Mouse (Mus musculus): Measurements from ENCODE around the gene Atg9b. TPM values are rescaled to one million over a fixed set of nuclear protein-coding genes. Genes with fewer than 3 reads are reported as not detected.

Gene Atg9b
- polyA plus RNA-seq, 1 experiment from 2014 or later, result 0.57 TPM

DNA sequence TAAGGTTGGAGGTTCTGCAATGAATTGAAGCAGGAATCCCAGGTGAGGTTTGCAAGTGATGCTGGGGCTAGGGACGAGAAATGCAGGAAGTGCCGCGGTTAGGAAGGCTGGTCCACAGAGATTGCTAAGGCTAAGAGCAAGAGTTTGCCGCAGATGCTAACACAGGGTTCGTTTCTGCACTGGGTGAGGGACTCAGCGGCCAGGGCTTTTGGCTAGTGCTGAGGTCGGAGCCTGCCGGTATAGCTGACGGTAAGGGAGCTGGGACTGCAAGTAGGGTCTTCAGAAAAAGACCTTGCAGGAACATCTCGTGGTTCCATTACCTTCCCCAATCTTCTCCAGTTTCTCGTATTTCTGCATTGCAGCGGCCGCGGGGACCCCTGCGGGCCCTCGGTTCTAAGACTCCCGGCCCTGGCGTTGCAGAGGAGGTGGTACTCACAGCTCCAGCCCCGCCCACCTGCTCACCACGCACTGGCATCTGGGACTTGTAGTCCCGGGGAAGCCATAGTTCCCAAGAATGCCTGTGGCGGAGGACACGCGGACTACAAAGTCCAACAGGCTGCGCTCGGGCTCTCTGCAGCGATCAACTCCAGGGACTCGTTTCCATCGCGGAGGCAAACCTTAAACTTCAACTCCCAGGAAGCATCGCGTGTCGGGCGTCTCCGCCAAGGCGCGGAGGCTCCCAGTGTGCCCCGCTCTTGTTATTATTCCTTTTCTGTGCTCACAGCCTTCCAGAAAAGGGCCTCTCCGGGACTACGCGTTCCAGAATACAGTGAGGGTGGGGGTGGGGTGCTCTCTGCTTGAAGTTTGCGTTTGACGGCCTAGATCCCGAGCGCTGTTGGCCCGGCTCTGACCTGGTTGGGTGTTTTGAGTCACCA lies 31.4 kb upstream of the Atg9b start, which contains the start of the genes Cdk5 and Slc4a2:
TSS of gene Cdk5 (minus strand) at position 402 of the 875 bp plus-strand sequence.
TSS of gene Slc4a2 (plus strand) at position 709 of the 875 bp plus-strand sequence.
- ATAC-seq, result peak; percentile 97
- Histone ChIP-seq H3K27ac (peak within 1 kb of the TSS; percentile 92), H3K4me3 (peak within 1 kb of the TSS; percentile 61), H3K36me3 (ENCODE audit: poor library complexity, severe bottlenecking) (peaks cover 34% of the 10 kb centered on the region), H3K27me3 (peaks cover 5% of the 10 kb centered on the region; the same call in 1 of the 2 replicates), H3K4me2 (peak within 1 kb of the TSS; percentile 89), H3K9ac (peak within 1 kb of the TSS; percentile 83), H3K9me3 (replicated peaks) (no peaks in the 10 kb centered on the region), H3K4me1 (peaks cover 56% of the 10 kb centered on the region)
- WGBS, result under 1% methylated on average over 46 of the region's 46 CpGs

- H3K36me3 ChIP-seq (ENCODE audit: poor library complexity, severe bottlenecking), result peaks cover 37% of the 10 kb centered on the region
- ATAC-seq, result no peak
- 79% methylated on average over 9 of the region's 9 CpGs for WGBS
- no peak overlapping the region for H3K4me2 ChIP-seq
- 0 out of 2 replicates have a peak, but pooled peaks cover 7% of the 10 kb centered on the region for H3K27me3 ChIP-seq
- no peaks in the 10 kb centered on the region for H3K9me3 ChIP-seq (replicated peaks)
- no peak overlapping the region for H3K4me3 ChIP-seq
- H3K27ac ChIP-seq, result no peak overlapping the region
- H3K4me1 ChIP-seq, result peaks cover 37% of the 10 kb centered on the region
- 0 out of 2 replicates have a peak overlapping the region, but pooled peaks have one; percentile 5 for H3K9ac ChIP-seq
Observed at GRCm38 (mm10) chr5:24420381-24420780, 28.4 kb upstream of the Atg9b start.

GRCm38 (mm10) chr5:24417587-24417986 lies 25.6 kb upstream of the Atg9b start:
- peaks cover 37% of the 10 kb centered on the region for H3K36me3 ChIP-seq (ENCODE audit: poor library complexity, severe bottlenecking)
- peaks cover 19% of the 10 kb centered on the region for H3K4me1 ChIP-seq
- no peak overlapping the region for H3K4me2 ChIP-seq
- H3K9me3 ChIP-seq (replicated peaks), result no peaks in the 10 kb centered on the region
- 84% methylated on average over 10 of the region's 10 CpGs for WGBS
- 0 out of 2 replicates have a peak, but pooled peaks cover 10% of the 10 kb centered on the region for H3K27me3 ChIP-seq
- no peak overlapping the region for H3K4me3 ChIP-seq
- ATAC-seq, result no peak
- H3K9ac ChIP-seq, result no peak overlapping the region
- no peak overlapping the region for H3K27ac ChIP-seq

- Histone ChIP-seq H3K27ac (no peak overlapping the region), H3K27me3 (0 out of 2 replicates have a peak, but pooled peaks cover 10% of the 10 kb centered on the region), H3K4me2 (peak overlapping the region; percentile 38), H3K36me3 (ENCODE audit: poor library complexity, severe bottlenecking) (peaks cover 33% of the 10 kb centered on the region), H3K9me3 (replicated peaks) (no peaks in the 10 kb centered on the region), H3K9ac (peak overlapping the region; percentile 41; the same call in 1 of the 2 replicates), H3K4me1 (peaks cover 11% of the 10 kb centered on the region), H3K4me3 (no peak overlapping the region)
- ATAC-seq, result peak; percentile 77
- 3% methylated on average over 21 of the region's 21 CpGs for WGBS
Observed at GRCm38 (mm10) chr5:24416222-24416736, 24.3 kb upstream of the Atg9b start.

GRCm38 (mm10) chr5:24413938-24414337 lies 22.0 kb upstream of the Atg9b start:
- 86% methylated on average over 13 of the region's 13 CpGs for WGBS
- Histone ChIP-seq H3K4me2 (no peak overlapping the region), H3K9ac (no peak overlapping the region), H3K4me3 (no peak overlapping the region), H3K36me3 (ENCODE audit: poor library complexity, severe bottlenecking) (peaks cover 15% of the 10 kb centered on the region), H3K4me1 (peaks cover 11% of the 10 kb centered on the region), H3K27ac (no peak overlapping the region), H3K27me3 (0 out of 2 replicates have a peak, but pooled peaks cover 10% of the 10 kb centered on the region), H3K9me3 (replicated peaks) (no peaks in the 10 kb centered on the region)
- no peak for ATAC-seq

GRCm38 (mm10) chr5:24413042-24413693 lies 21.2 kb upstream of the Atg9b start, which contains the start of gene Asic3:
Gene Asic3 (plus strand): TSS chr5:24413392.
- 55% methylated on average over 11 of the region's 11 CpGs for WGBS
- Histone ChIP-seq H3K9ac (no peak within 1 kb of the TSS; the same call in 1 of the 2 replicates), H3K36me3 (ENCODE audit: poor library complexity, severe bottlenecking) (0 out of 2 replicates have a peak, but pooled peaks cover 8% of the 10 kb centered on the region), H3K4me2 (no peak within 1 kb of the TSS), H3K4me1 (peaks cover 11% of the 10 kb centered on the region), H3K9me3 (replicated peaks) (no peaks in the 10 kb centered on the region), H3K27me3 (0 out of 2 replicates have a peak, but pooled peaks cover 10% of the 10 kb centered on the region), H3K4me3 (no peak within 1 kb of the TSS), H3K27ac (no peak within 1 kb of the TSS)
- ATAC-seq, result no peak

DNA sequence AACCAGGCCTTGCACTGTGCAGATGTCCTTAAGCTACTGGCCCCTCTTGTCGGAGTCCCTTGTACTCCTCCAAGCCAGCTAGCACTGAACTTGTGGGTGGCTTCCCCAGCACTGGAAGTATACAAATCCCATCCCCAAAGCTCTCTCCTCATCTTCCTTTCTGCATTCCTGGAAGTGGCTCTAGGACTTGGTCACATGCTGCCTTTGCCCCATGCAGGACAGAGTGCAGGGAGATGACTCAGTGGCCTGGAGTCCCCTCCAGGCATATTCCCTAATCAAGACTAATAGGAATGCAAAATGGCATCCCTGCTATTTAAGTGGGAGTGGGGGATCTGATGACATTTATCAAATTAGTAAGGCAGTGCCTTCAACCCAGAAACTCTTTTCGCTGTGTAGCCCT lies 20.1 kb upstream of the Atg9b start:
- peaks cover 11% of the 10 kb centered on the region for H3K4me1 ChIP-seq
- H3K27ac ChIP-seq, result no peak overlapping the region
- H3K9me3 ChIP-seq (replicated peaks), result no peaks in the 10 kb centered on the region
- no peak for ATAC-seq
- H3K36me3 ChIP-seq (ENCODE audit: poor library complexity, severe bottlenecking), result peaks cover 16% of the 10 kb centered on the region
- no peak overlapping the region for H3K4me2 ChIP-seq
- no peak overlapping the region for H3K9ac ChIP-seq
- H3K4me3 ChIP-seq, result no peak overlapping the region
- H3K27me3 ChIP-seq, result 0 out of 2 replicates have a peak, but pooled peaks cover 10% of the 10 kb centered on the region
- WGBS, result 92% methylated on average over 2 of the region's 2 CpGs

DNA sequence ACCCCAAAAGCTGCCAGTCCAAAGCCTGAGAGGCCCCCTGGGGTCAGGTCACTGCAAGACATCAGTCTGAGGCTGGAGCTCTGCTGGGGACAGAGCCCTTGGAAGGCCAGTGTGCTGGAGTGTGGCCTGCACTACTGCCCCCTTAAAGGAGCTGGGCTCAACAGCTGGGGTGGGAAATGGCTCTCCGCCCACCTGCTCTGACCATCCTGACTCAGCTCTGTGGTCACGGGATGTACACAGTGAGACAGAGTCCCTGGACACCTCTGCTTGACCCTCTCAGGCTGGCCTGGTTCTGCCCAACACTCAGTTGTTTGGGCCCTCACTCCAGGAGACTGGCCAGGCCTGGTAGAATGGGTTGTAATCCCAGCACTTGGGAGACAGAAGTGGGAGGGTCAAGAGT lies 17.5 kb upstream of the Atg9b start:
- ATAC-seq, result no peak
- no peak overlapping the region for H3K9ac ChIP-seq
- H3K4me1 ChIP-seq, result no peaks in the 10 kb centered on the region
- no peaks in the 10 kb centered on the region for H3K9me3 ChIP-seq (replicated peaks)
- 66% methylated on average over 2 of the region's 2 CpGs for WGBS
- 0 out of 2 replicates have a peak, but pooled peaks cover 3% of the 10 kb centered on the region for H3K27me3 ChIP-seq
- H3K36me3 ChIP-seq (ENCODE audit: poor library complexity, severe bottlenecking), result peaks cover 35% of the 10 kb centered on the region
- H3K4me2 ChIP-seq, result no peak overlapping the region
- no peak overlapping the region; the same call in 1 of the 2 replicates for H3K27ac ChIP-seq
- no peak overlapping the region for H3K4me3 ChIP-seq

- no peaks in the 10 kb centered on the region for H3K4me1 ChIP-seq
- no peak overlapping the region for H3K27ac ChIP-seq
- H3K9ac ChIP-seq, result no peak overlapping the region
- no peak overlapping the region for H3K4me3 ChIP-seq
- 0 out of 2 replicates have a peak, but pooled peaks cover under 1% of the 10 kb centered on the region for H3K27me3 ChIP-seq
- H3K4me2 ChIP-seq, result no peak overlapping the region
- H3K36me3 ChIP-seq (ENCODE audit: poor library complexity, severe bottlenecking), result peaks cover 36% of the 10 kb centered on the region
- no peak for ATAC-seq
- 88% methylated on average over 13 of the region's 13 CpGs for WGBS
- H3K9me3 ChIP-seq (replicated peaks), result no peaks in the 10 kb centered on the region
Observed at GRCm38 (mm10) chr5:24408651-24409050, 16.7 kb upstream of the Atg9b start.

- Histone ChIP-seq H3K9me3 (replicated peaks) (no peaks in the 10 kb centered on the region), H3K36me3 (ENCODE audit: poor library complexity, severe bottlenecking) (peaks cover 65% of the 10 kb centered on the region), H3K27me3 (no peaks in the 10 kb centered on the region), H3K9ac (no peak overlapping the region), H3K4me1 (no peaks in the 10 kb centered on the region), H3K4me2 (no peak overlapping the region), H3K4me3 (no peak overlapping the region), H3K27ac (no peak overlapping the region)
- WGBS, result 70% methylated on average over 3 of the region's 3 CpGs
- no peak for ATAC-seq
Observed at GRCm38 (mm10) chr5:24405389-24405876, 13.5 kb upstream of the Atg9b start.

DNA sequence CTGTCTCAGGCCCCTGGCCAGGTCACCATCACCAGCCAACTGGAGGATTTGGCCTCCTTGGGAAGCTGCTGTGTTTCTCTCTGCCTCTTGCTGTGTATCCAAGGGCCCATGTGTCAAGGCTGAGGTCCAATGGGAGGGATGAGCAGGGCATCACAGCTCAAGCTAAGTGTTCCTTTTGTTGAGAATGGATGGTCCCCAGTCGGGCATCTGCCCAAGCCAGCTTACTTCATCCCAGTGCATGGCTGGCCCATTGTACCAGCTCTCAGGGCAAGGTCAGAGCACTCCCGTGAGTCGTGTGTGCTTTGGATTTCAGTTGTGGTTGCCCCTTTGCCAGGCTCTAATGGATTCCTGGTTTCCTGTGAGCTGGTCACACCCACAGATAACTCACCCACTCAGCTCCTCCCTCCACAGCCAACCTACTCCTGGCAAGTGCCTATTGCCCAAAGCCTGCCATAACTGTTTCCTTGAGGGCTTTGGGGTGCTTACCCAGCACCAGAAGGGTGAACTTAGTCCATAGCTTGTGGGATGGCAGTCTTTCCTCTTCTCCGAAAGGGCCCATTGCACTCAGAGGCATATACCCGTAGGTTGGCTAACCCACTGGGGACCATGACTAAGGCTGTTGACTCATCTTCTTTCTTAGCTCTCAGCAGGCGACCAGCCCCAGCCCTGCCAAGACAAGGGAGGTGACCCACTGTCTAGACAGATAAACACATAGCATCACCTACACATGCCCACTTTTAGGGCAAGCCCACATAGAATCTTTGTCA lies 12.8 kb upstream of the Atg9b start:
- WGBS, result 81% methylated on average over 6 of the region's 6 CpGs
- no peaks in the 10 kb centered on the region for H3K4me1 ChIP-seq
- H3K9ac ChIP-seq, result no peak overlapping the region
- no peak for ATAC-seq
- no peaks in the 10 kb centered on the region for H3K27me3 ChIP-seq
- no peaks in the 10 kb centered on the region for H3K9me3 ChIP-seq (replicated peaks)
- H3K27ac ChIP-seq, result no peak overlapping the region
- H3K4me3 ChIP-seq, result no peak overlapping the region
- H3K4me2 ChIP-seq, result no peak overlapping the region
- peaks cover 66% of the 10 kb centered on the region for H3K36me3 ChIP-seq (ENCODE audit: poor library complexity, severe bottlenecking)

Measured in forebrain, embryonic 13.5 days (tissue).